Mouse (Mus musculus) spleen, adult 2 months (tissue): ENCODE results near the gene Spata4.

Experiments
- CTCF ChIP-seq: fragments of 200-500 bp; IDR thresholded peaks from 2 replicates; pipeline ENCODE4 v1.5.1; 2011; ENCODE audit warnings: mild to moderate bottlenecking, inconsistent platforms; ENCODE audit not compliant: insufficient read depth, insufficient read length, insufficient replicate concordance; ENCODE audit errors: extremely low read depth
- POLR2A ChIP-seq: fragments of 200-500 bp; IDR thresholded peaks from 2 replicates; pipeline ENCODE4 v1.6.1; 2011; ENCODE audit warnings: low read depth, low read length, inconsistent platforms

- TF ChIP-seq POLR2A (no peak), CTCF (no peak)
Measured at GRCm38 (mm10) chr8:54570618-54571609, 29.7 kb upstream of the Spata4 start.
